Mouse (Mus musculus): ENCODE data around the gene Nanos1. TPM values are rescaled to one million over a fixed set of nuclear protein-coding genes. Genes with fewer than 3 reads are reported as not detected.
A peak's percentile ranks its signal among the peaks of the same experiment; 100 is the strongest.

Nanos1 gene
- polyA plus RNA-seq, 1 experiment from 2014 or later, result 1.2 TPM

DNA sequence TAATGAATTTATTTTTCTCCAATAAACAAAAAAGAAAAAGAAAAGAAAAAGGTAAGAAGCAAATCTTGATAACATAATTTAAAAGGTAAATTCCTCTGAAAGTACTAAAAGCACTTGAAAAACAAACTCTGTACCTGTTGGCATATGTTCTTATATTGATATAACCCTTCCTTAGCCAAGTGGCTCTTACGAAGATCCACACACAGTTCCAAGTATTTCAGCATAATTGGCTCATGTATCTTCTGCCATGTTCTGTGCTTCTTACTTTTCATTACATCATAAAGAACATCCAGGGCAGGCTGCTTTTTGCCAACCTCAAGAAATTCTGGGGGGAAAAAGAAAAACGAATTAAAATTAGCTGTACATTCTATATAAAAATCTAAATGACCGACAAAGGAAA lies 26.2 kb downstream of the Nanos1 start:
- ATAC-seq (replicated peaks; ENCODE audit: low FRiP score, low TSS enrichment, low read depth) (no peak), DNase-seq (ENCODE audit: low spot score) (no peak)
- Histone ChIP-seq H3K9ac (ENCODE audit: low read length) (no peak overlapping the region), H3K4me3 (ENCODE audit: low read depth, low read length) (no peak overlapping the region), H3K27me3 (replicated peaks; ENCODE audit: control insufficient read depth, insufficient read depth, low read length) (no peaks in the 10 kb centered on the region), H3K27ac (ENCODE audit: low read depth) (no peak overlapping the region), H3K4me1 (replicated peaks; ENCODE audit: control insufficient read depth, insufficient read depth, low read length) (peaks cover 5% of the 10 kb centered on the region; the same call in 1 of the 2 replicates), H3K36me3 (ENCODE audit: control insufficient read depth, insufficient read depth, low read length) (peaks cover 47% of the 10 kb centered on the region), H3K9me3 (ENCODE audit: control insufficient read depth, low read length) (no peaks in the 10 kb centered on the region), H3K4me2 (ENCODE audit: low read length) (no peak overlapping the region)
- 86% methylated on average over 3 of the region's 3 CpGs for WGBS

DNA sequence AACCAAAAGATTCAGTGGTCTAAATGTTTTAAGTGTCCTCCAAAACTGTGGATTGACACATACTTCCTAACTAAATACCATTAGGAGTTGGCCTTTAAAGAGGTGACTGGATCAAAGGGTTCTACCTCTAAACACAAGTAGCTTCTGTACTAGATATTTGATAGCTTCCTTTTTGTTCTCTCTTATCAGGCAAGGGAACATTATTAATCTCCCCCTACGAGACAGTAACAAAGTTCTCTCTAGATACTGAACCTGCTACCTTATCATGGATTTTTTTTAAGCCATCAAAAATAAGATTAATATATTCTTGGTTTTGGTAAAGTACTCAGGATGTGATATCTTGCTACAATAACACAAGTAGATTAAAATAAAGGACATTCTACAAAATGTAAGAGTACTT lies 28.9 kb downstream of the Nanos1 start:
- WGBS, result 56% methylated on average over 1 of the region's 1 CpGs
- Histone ChIP-seq H3K4me2 (ENCODE audit: low read length) (no peak overlapping the region), H3K4me1 (replicated peaks; ENCODE audit: control insufficient read depth, insufficient read depth, low read length) (peaks cover 12% of the 10 kb centered on the region; the same call in 1 of the 2 replicates), H3K9ac (ENCODE audit: low read length) (no peak overlapping the region), H3K36me3 (ENCODE audit: control insufficient read depth, insufficient read depth, low read length) (peaks cover 26% of the 10 kb centered on the region), H3K9me3 (ENCODE audit: control insufficient read depth, low read length) (no peaks in the 10 kb centered on the region), H3K4me3 (ENCODE audit: low read depth, low read length) (no peak overlapping the region), H3K27ac (ENCODE audit: low read depth) (no peak overlapping the region), H3K27me3 (replicated peaks; ENCODE audit: control insufficient read depth, insufficient read depth, low read length) (no peaks in the 10 kb centered on the region)
- no peak for ATAC-seq (replicated peaks; ENCODE audit: low FRiP score, low TSS enrichment, low read depth)
- DNase-seq (ENCODE audit: low spot score), result no peak

DNA sequence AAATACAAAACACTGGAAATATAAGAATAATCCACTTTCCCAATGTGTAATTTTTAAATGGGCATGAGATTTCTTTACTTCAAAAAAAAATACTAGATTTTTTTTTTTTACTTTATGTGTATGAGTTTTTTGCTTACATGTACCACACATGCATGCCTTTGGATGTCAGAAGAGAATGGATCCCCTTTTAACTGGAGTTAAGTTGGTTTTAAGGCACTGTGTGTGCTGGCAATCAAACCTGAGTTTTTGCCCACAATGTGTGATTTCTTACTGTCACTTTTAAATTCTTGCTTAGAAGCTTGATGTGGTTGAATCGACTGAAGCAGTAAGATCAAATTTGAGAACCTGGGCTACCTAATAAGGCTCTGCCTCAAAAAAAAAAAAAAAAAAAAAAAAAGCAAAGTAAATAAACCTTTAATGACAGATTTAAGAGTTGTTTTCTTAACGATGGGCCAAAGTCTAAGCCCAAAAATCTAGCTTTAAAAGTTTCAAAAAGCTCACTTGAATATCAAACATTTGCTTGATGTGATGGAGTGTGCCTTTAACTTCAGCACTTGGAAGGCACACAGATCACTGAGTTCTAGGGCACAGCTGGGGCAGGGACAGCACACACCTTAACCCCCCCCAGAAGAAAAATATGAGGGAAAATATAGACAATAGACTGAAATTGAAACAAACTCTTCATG lies 31.8 kb downstream of the Nanos1 start:
- peak overlapping the region; percentile 93 for H3K4me2 ChIP-seq (ENCODE audit: low read length)
- H3K4me1 ChIP-seq (replicated peaks; ENCODE audit: control insufficient read depth, insufficient read depth, low read length), result peaks cover 12% of the 10 kb centered on the region; the same call in 1 of the 2 replicates
- peak overlapping the region; percentile 20; the same call in 1 of the 2 replicates for H3K9ac ChIP-seq (ENCODE audit: low read length)
- DNase-seq (ENCODE audit: low spot score) (no peak), ATAC-seq (replicated peaks; ENCODE audit: low FRiP score, low TSS enrichment, low read depth) (no peak)
- 41% methylated on average over 2 of the region's 2 CpGs for WGBS
- no peaks in the 10 kb centered on the region for H3K36me3 ChIP-seq (ENCODE audit: control insufficient read depth, insufficient read depth, low read length)
- H3K4me3 ChIP-seq (ENCODE audit: low read depth, low read length), result peak overlapping the region; percentile 98
- H3K27ac ChIP-seq (ENCODE audit: low read depth), result no peak overlapping the region
- no peaks in the 10 kb centered on the region for H3K9me3 ChIP-seq (ENCODE audit: control insufficient read depth, low read length)
- H3K27me3 ChIP-seq (replicated peaks; ENCODE audit: control insufficient read depth, insufficient read depth, low read length), result no peaks in the 10 kb centered on the region

DNA sequence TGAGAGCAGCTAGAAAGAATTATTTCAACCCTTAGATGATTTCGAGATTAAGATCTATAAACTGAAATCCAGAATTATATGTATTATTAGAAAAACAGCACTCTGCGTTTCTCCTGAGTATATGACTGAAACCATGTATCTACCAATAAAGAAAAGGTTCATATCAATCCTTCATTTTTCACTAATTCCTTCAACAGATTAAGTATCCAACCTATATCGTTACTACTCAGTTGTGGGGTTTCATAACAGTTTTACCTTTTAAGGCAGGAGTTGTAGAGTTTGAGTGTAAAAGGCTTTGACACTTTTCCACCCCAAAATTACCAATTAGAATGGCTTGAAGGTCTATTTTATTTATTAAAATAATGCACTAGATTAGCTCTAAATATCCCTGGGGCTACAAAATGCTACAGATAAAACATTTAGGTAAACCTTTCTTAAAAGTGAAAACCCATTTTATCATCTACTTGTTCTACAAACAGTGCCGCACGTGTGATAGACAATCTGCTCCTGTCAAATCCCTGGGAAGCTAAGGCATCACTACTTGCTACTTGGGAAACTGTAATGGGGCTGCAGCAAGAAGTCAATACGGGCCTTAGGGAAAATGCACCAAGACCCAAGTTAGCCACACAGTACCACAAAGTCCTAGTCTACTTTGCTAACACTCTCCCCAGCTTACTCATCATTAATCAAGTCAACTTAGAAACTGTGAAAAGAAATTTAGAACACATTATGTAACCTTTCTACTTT lies 32.6 kb downstream of the Nanos1 start:
- H3K9ac ChIP-seq (ENCODE audit: low read length), result peak overlapping the region; percentile 100
- DNase-seq (ENCODE audit: low spot score) (no peak), ATAC-seq (replicated peaks; ENCODE audit: low FRiP score, low TSS enrichment, low read depth) (no peak)
- H3K9me3 ChIP-seq (ENCODE audit: control insufficient read depth, low read length), result no peaks in the 10 kb centered on the region
- 40% methylated on average over 6 of the region's 6 CpGs for WGBS
- peaks cover 12% of the 10 kb centered on the region; the same call in 1 of the 2 replicates for H3K4me1 ChIP-seq (replicated peaks; ENCODE audit: control insufficient read depth, insufficient read depth, low read length)
- H3K4me2 ChIP-seq (ENCODE audit: low read length), result peak overlapping the region; percentile 93
- no peak overlapping the region for H3K27ac ChIP-seq (ENCODE audit: low read depth)
- no peaks in the 10 kb centered on the region for H3K27me3 ChIP-seq (replicated peaks; ENCODE audit: control insufficient read depth, insufficient read depth, low read length)
- no peaks in the 10 kb centered on the region for H3K36me3 ChIP-seq (ENCODE audit: control insufficient read depth, insufficient read depth, low read length)
- H3K4me3 ChIP-seq (ENCODE audit: low read depth, low read length), result peak overlapping the region; percentile 98

DNA sequence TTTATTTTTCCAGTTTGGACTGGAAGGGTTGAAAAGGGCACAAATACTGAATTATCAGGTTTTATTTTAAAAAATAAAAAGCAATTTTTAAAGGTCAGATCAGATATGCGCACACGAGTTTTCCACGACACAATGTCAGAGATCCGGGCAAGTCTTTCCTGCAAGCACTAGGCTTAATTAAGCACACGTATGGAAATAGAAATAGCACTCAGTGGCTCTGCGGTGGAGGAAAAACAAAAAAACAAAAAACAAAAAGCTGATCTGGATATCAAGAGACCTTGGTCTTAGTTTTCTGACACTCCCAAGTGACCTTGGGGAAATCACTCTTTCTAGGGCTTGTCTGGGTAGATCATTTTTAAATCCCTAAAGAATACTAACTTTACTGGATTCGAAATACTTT lies 33.7 kb downstream of the Nanos1 start:
- ATAC-seq (replicated peaks; ENCODE audit: low FRiP score, low TSS enrichment, low read depth) (no peak), DNase-seq (ENCODE audit: low spot score) (no peak)
- under 1% methylated on average over 7 of the region's 7 CpGs for WGBS
- Histone ChIP-seq H3K36me3 (ENCODE audit: control insufficient read depth, insufficient read depth, low read length) (no peaks in the 10 kb centered on the region), H3K27me3 (replicated peaks; ENCODE audit: control insufficient read depth, insufficient read depth, low read length) (no peaks in the 10 kb centered on the region), H3K9me3 (ENCODE audit: control insufficient read depth, low read length) (no peaks in the 10 kb centered on the region), H3K9ac (ENCODE audit: low read length) (peak overlapping the region; percentile 100), H3K4me1 (replicated peaks; ENCODE audit: control insufficient read depth, insufficient read depth, low read length) (peaks cover 12% of the 10 kb centered on the region; the same call in 1 of the 2 replicates), H3K4me2 (ENCODE audit: low read length) (peak overlapping the region; percentile 93), H3K4me3 (ENCODE audit: low read depth, low read length) (peak overlapping the region; percentile 98), H3K27ac (ENCODE audit: low read depth) (peak overlapping the region; percentile 99)

DNA sequence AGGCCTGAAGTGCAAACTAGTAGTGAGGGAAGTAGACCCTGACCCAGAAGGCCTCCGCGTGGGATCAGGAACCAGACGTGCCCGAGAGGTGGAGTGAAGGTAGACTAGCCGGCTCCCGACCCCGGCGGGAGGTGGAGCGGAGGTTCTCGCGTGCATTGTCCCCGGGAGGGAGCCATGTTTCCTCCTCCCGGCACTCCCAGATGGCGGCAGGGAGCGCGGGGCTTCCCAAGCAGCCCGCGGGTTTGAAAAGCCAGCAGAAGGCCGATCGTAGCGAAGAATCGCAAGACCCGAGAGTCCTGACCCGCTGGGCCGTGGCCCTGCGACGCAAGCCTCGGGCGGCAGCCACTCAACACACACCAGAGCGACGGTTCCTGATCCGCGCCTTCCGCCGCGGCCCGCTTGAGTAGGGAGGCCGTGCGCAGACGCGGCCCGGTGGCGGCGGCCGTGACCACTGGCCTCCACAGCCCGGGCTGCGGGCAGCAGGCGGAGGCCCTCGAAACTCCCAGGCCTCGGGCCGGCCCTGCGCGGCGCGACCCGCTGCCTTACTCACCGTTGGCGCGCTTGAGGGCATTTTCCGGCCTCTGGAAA lies 34.2 kb downstream of the Nanos1 start:
- peaks cover 12% of the 10 kb centered on the region; the same call in 1 of the 2 replicates for H3K4me1 ChIP-seq (replicated peaks; ENCODE audit: control insufficient read depth, insufficient read depth, low read length)
- H3K9me3 ChIP-seq (ENCODE audit: control insufficient read depth, low read length), result no peaks in the 10 kb centered on the region
- under 1% methylated on average over 57 of the region's 60 CpGs for WGBS
- peak overlapping the region; percentile 93 for H3K4me2 ChIP-seq (ENCODE audit: low read length)
- peak; percentile 86 for DNase-seq (ENCODE audit: low spot score)
- peak; percentile 59 for ATAC-seq (replicated peaks; ENCODE audit: low FRiP score, low TSS enrichment, low read depth)
- no peaks in the 10 kb centered on the region for H3K27me3 ChIP-seq (replicated peaks; ENCODE audit: control insufficient read depth, insufficient read depth, low read length)
- H3K9ac ChIP-seq (ENCODE audit: low read length), result peak overlapping the region; percentile 100
- peak overlapping the region; percentile 99 for H3K27ac ChIP-seq (ENCODE audit: low read depth)
- peak overlapping the region; percentile 98 for H3K4me3 ChIP-seq (ENCODE audit: low read depth, low read length)
- H3K36me3 ChIP-seq (ENCODE audit: control insufficient read depth, insufficient read depth, low read length), result no peaks in the 10 kb centered on the region

DNA sequence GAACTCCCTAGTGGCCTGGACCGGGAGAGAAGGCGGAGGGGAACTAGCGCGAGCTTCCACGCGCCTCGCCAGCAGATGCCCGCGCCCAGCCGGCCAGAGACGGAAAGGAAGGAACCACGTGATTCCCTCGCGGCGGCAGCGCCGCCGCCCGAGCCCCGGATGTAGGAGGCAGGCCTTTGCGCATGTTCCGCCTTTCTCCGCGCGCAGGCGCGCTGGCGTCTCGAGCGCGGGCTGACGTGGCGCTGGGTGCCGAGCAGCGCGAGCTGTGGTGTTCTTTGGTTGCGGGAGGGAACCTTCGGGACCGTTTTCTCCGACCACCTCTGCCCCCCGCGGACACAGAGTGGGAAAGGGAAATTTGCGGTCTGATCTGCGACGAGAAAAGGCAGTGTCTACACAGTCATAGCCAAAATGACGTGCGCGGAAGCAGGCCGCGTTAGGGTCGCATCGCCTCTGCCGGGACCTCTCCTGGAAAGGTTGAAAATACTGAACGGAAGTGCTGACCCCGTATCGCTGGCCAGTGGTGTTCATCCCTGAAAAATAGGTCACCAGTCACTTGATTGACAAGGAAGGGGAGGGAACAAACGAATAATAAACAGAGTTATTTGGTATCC lies 34.9 kb downstream of the Nanos1 start, which contains the start of gene Eif3a:
Eif3a (minus strand) TSS at position 108 of the 611 bp plus-strand sequence.
- peak; percentile 94 for ATAC-seq (replicated peaks; ENCODE audit: low FRiP score, low TSS enrichment, low read depth)
- Histone ChIP-seq H3K9me3 (ENCODE audit: control insufficient read depth, low read length) (no peaks in the 10 kb centered on the region), H3K36me3 (ENCODE audit: control insufficient read depth, insufficient read depth, low read length) (no peaks in the 10 kb centered on the region), H3K9ac (ENCODE audit: low read length) (peak within 1 kb of the TSS; percentile 100), H3K27me3 (replicated peaks; ENCODE audit: control insufficient read depth, insufficient read depth, low read length) (no peaks in the 10 kb centered on the region), H3K27ac (ENCODE audit: low read depth) (peak within 1 kb of the TSS; percentile 99), H3K4me2 (ENCODE audit: low read length) (peak within 1 kb of the TSS; percentile 93), H3K4me3 (ENCODE audit: low read depth, low read length) (peak within 1 kb of the TSS; percentile 98), H3K4me1 (replicated peaks; ENCODE audit: control insufficient read depth, insufficient read depth, low read length) (peaks cover 12% of the 10 kb centered on the region; the same call in 1 of the 2 replicates)
- DNase-seq (ENCODE audit: low spot score), result peak; percentile 95
- WGBS, result under 1% methylated on average over 50 of the region's 57 CpGs

DNA sequence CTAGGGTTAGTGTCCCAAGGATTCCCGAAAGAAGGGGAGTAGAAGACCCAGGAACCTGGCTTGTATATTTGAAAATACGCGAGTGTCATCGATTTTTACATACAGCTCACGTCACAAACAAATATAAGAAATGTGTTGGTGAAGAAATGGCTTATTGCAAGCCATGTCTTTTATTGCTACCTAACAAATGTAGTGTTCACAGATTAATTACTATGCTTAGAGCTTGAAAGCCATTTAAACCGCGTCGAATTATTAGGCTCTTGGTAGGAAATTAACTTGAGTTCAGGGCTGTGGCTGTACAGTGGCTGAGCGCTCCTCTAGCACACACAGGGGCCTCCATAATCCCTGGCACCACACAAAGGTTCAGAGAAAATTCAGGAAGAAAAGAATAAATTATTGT lies 35.4 kb downstream of the Nanos1 start:
- H3K36me3 ChIP-seq (ENCODE audit: control insufficient read depth, insufficient read depth, low read length), result no peaks in the 10 kb centered on the region
- 17% methylated on average over 9 of the region's 9 CpGs for WGBS

More for the DNA sequence above, 35.4 kb downstream of the Nanos1 start:
- H3K4me1 ChIP-seq (replicated peaks; ENCODE audit: control insufficient read depth, insufficient read depth, low read length), result peaks cover 12% of the 10 kb centered on the region; the same call in 1 of the 2 replicates
- H3K4me3 ChIP-seq (ENCODE audit: low read depth, low read length), result peak overlapping the region; percentile 98
- H3K9me3 ChIP-seq (ENCODE audit: control insufficient read depth, low read length), result no peaks in the 10 kb centered on the region
- H3K27ac ChIP-seq (ENCODE audit: low read depth), result peak overlapping the region; percentile 99
- ATAC-seq (replicated peaks; ENCODE audit: low FRiP score, low TSS enrichment, low read depth), result no peak
- peak overlapping the region; percentile 100 for H3K9ac ChIP-seq (ENCODE audit: low read length)
- H3K27me3 ChIP-seq (replicated peaks; ENCODE audit: control insufficient read depth, insufficient read depth, low read length), result no peaks in the 10 kb centered on the region
- DNase-seq (ENCODE audit: low spot score), result no peak
- peak overlapping the region; percentile 93 for H3K4me2 ChIP-seq (ENCODE audit: low read length)

Data from intestine, embryonic 14.5 days (tissue).